Mouse (Mus musculus): Measurements from ENCODE around the gene Adcy6. TPM values are rescaled to one million over a fixed set of nuclear protein-coding genes. Genes with fewer than 3 reads are reported as not detected.

The Adcy6 gene
- polyA plus RNA-seq, 1 experiment from 2014 or later: 17.3 TPM

GRCm38 (mm10) chr15:98632107-98632744 is 22.4 kb upstream of the Adcy6 start:
- ATAC-seq (ENCODE audit: low FRiP score) (peak; percentile 22), DNase-seq (ENCODE audit: low spot score) (peak; percentile 70)
- Histone ChIP-seq H3K36me3 (ENCODE audit: control insufficient read depth, insufficient read depth, low read length) (no peaks in the 10 kb centered on the region), H3K9ac (ENCODE audit: low read depth, low read length) (peak overlapping the region; percentile 69), H3K4me3 (ENCODE audit: low read depth, low read length) (peak overlapping the region; percentile 76), H3K4me1 (replicated peaks; ENCODE audit: control insufficient read depth, insufficient read depth, low read length) (peaks cover 31% of the 10 kb centered on the region), H3K9me3 (ENCODE audit: control insufficient read depth, low read length) (no peaks in the 10 kb centered on the region), H3K27ac (ENCODE audit: low read depth, low read length) (peak overlapping the region; percentile 62), H3K27me3 (ENCODE audit: control insufficient read depth, insufficient read depth, low read length) (peaks cover 27% of the 10 kb centered on the region), H3K4me2 (replicated peaks; ENCODE audit: low read depth, low read length) (peak overlapping the region; percentile 81)
- WGBS: under 1% methylated on average over 25 of the region's 25 CpGs

GRCm38 (mm10) chr15:98631493-98631892 is 21.6 kb upstream of the Adcy6 start:
- no peaks in the 10 kb centered on the region for H3K36me3 ChIP-seq (ENCODE audit: control insufficient read depth, insufficient read depth, low read length)
- peaks cover 29% of the 10 kb centered on the region for H3K4me1 ChIP-seq (replicated peaks; ENCODE audit: control insufficient read depth, insufficient read depth, low read length)
- peak; percentile 93 for DNase-seq (ENCODE audit: low spot score)
- H3K4me2 ChIP-seq (replicated peaks; ENCODE audit: low read depth, low read length): peak overlapping the region; percentile 81
- H3K4me3 ChIP-seq (ENCODE audit: low read depth, low read length): peak overlapping the region; percentile 76
- H3K9ac ChIP-seq (ENCODE audit: low read depth, low read length): peak overlapping the region; percentile 69; the same call in 1 of the 2 replicates
- ATAC-seq (ENCODE audit: low FRiP score): 0 out of 2 replicates have a peak, but pooled peaks have one; percentile 13
- WGBS: under 1% methylated on average over 18 of the region's 18 CpGs
- peaks cover 27% of the 10 kb centered on the region for H3K27me3 ChIP-seq (ENCODE audit: control insufficient read depth, insufficient read depth, low read length)
- H3K9me3 ChIP-seq (ENCODE audit: control insufficient read depth, low read length): no peaks in the 10 kb centered on the region
- H3K27ac ChIP-seq (ENCODE audit: low read depth, low read length): peak overlapping the region; percentile 62; the same call in 1 of the 2 replicates

- Histone ChIP-seq H3K4me2 (replicated peaks; ENCODE audit: low read depth, low read length) (peak within 1 kb of the TSS; percentile 81), H3K9ac (ENCODE audit: low read depth, low read length) (peak within 1 kb of the TSS; percentile 69; the same call in 1 of the 2 replicates), H3K36me3 (ENCODE audit: control insufficient read depth, insufficient read depth, low read length) (no peaks in the 10 kb centered on the region), H3K4me3 (ENCODE audit: low read depth, low read length) (peak within 1 kb of the TSS; percentile 76), H3K4me1 (replicated peaks; ENCODE audit: control insufficient read depth, insufficient read depth, low read length) (peaks cover 23% of the 10 kb centered on the region), H3K9me3 (ENCODE audit: control insufficient read depth, low read length) (no peaks in the 10 kb centered on the region), H3K27me3 (ENCODE audit: control insufficient read depth, insufficient read depth, low read length) (peaks cover 27% of the 10 kb centered on the region), H3K27ac (ENCODE audit: low read depth, low read length) (peak within 1 kb of the TSS; percentile 62; the same call in 1 of the 2 replicates)
- no peak for DNase-seq (ENCODE audit: low spot score)
- no peak for ATAC-seq (ENCODE audit: low FRiP score)
- 42% methylated on average over 4 of the region's 4 CpGs for WGBS
Measured at GRCm38 (mm10) chr15:98630540-98630939, 20.7 kb upstream of the Adcy6 start, which contains the start of gene Cacnb3. Cacnb3 (plus strand) TSS chr15:98630840.

GRCm38 (mm10) chr15:98629464-98629863 is 19.6 kb upstream of the Adcy6 start:
- Histone ChIP-seq H3K36me3 (ENCODE audit: control insufficient read depth, insufficient read depth, low read length) (no peaks in the 10 kb centered on the region), H3K27ac (ENCODE audit: low read depth, low read length) (no peak overlapping the region), H3K4me1 (replicated peaks; ENCODE audit: control insufficient read depth, insufficient read depth, low read length) (peaks cover 23% of the 10 kb centered on the region), H3K27me3 (ENCODE audit: control insufficient read depth, insufficient read depth, low read length) (peaks cover 27% of the 10 kb centered on the region), H3K4me2 (replicated peaks; ENCODE audit: low read depth, low read length) (no peak overlapping the region), H3K9ac (ENCODE audit: low read depth, low read length) (no peak overlapping the region), H3K9me3 (ENCODE audit: control insufficient read depth, low read length) (no peaks in the 10 kb centered on the region), H3K4me3 (ENCODE audit: low read depth, low read length) (no peak overlapping the region)
- DNase-seq (ENCODE audit: low spot score) (no peak), ATAC-seq (ENCODE audit: low FRiP score) (no peak)
- WGBS: 53% methylated on average over 6 of the region's 6 CpGs

GRCm38 (mm10) chr15:98628589-98629254 is 18.8 kb upstream of the Adcy6 start:
- ATAC-seq (ENCODE audit: low FRiP score): peak; percentile 46; the same call in 1 of the 2 replicates
- peak overlapping the region; percentile 58 for H3K27ac ChIP-seq (ENCODE audit: low read depth, low read length)
- DNase-seq (ENCODE audit: low spot score): peak; percentile 73
- no peaks in the 10 kb centered on the region for H3K9me3 ChIP-seq (ENCODE audit: control insufficient read depth, low read length)
- H3K4me1 ChIP-seq (replicated peaks; ENCODE audit: control insufficient read depth, insufficient read depth, low read length): peaks cover 23% of the 10 kb centered on the region
- H3K4me2 ChIP-seq (replicated peaks; ENCODE audit: low read depth, low read length): peak overlapping the region; percentile 38
- 9% methylated on average over 20 of the region's 20 CpGs for WGBS
- H3K36me3 ChIP-seq (ENCODE audit: control insufficient read depth, insufficient read depth, low read length): no peaks in the 10 kb centered on the region
- peaks cover 27% of the 10 kb centered on the region for H3K27me3 ChIP-seq (ENCODE audit: control insufficient read depth, insufficient read depth, low read length)
- H3K4me3 ChIP-seq (ENCODE audit: low read depth, low read length): no peak overlapping the region
- H3K9ac ChIP-seq (ENCODE audit: low read depth, low read length): peak overlapping the region; percentile 55

- no peaks in the 10 kb centered on the region for H3K36me3 ChIP-seq (ENCODE audit: control insufficient read depth, insufficient read depth, low read length)
- no peak overlapping the region for H3K4me2 ChIP-seq (replicated peaks; ENCODE audit: low read depth, low read length)
- no peak overlapping the region for H3K27ac ChIP-seq (ENCODE audit: low read depth, low read length)
- 77% methylated on average over 7 of the region's 7 CpGs for WGBS
- no peak for DNase-seq (ENCODE audit: low spot score)
- peaks cover 12% of the 10 kb centered on the region for H3K4me1 ChIP-seq (replicated peaks; ENCODE audit: control insufficient read depth, insufficient read depth, low read length)
- H3K9me3 ChIP-seq (ENCODE audit: control insufficient read depth, low read length): no peaks in the 10 kb centered on the region
- H3K27me3 ChIP-seq (ENCODE audit: control insufficient read depth, insufficient read depth, low read length): peaks cover 18% of the 10 kb centered on the region
- ATAC-seq (ENCODE audit: low FRiP score): no peak
- no peak overlapping the region for H3K9ac ChIP-seq (ENCODE audit: low read depth, low read length)
- H3K4me3 ChIP-seq (ENCODE audit: low read depth, low read length): no peak overlapping the region
Measured at GRCm38 (mm10) chr15:98626487-98627212, 16.8 kb upstream of the Adcy6 start.

GRCm38 (mm10) chr15:98626078-98626477 is 16.2 kb upstream of the Adcy6 start:
- Histone ChIP-seq H3K27me3 (ENCODE audit: control insufficient read depth, insufficient read depth, low read length) (peaks cover 13% of the 10 kb centered on the region), H3K4me3 (ENCODE audit: low read depth, low read length) (no peak overlapping the region)

GRCm38 (mm10) chr15:98623361-98623821 is 13.5 kb upstream of the Adcy6 start:
- ATAC-seq (ENCODE audit: low FRiP score) (no peak), DNase-seq (ENCODE audit: low spot score) (no peak)
- WGBS: 51% methylated on average over 5 of the region's 5 CpGs

More at GRCm38 (mm10) chr15:98626078-98626477, 16.2 kb upstream of the Adcy6 start:
- peaks cover 8% of the 10 kb centered on the region for H3K4me1 ChIP-seq (replicated peaks; ENCODE audit: control insufficient read depth, insufficient read depth, low read length)
- WGBS: 24% methylated on average over 8 of the region's 8 CpGs
- H3K27ac ChIP-seq (ENCODE audit: low read depth, low read length): no peak overlapping the region
- no peak overlapping the region for H3K4me2 ChIP-seq (replicated peaks; ENCODE audit: low read depth, low read length)
- ATAC-seq (ENCODE audit: low FRiP score): no peak
- H3K9me3 ChIP-seq (ENCODE audit: control insufficient read depth, low read length): no peaks in the 10 kb centered on the region
- no peak for DNase-seq (ENCODE audit: low spot score)
- H3K36me3 ChIP-seq (ENCODE audit: control insufficient read depth, insufficient read depth, low read length): no peaks in the 10 kb centered on the region
- no peak overlapping the region for H3K9ac ChIP-seq (ENCODE audit: low read depth, low read length)

More at GRCm38 (mm10) chr15:98623361-98623821, 13.5 kb upstream of the Adcy6 start:
- no peaks in the 10 kb centered on the region for H3K27me3 ChIP-seq (ENCODE audit: control insufficient read depth, insufficient read depth, low read length)
- H3K36me3 ChIP-seq (ENCODE audit: control insufficient read depth, insufficient read depth, low read length): no peaks in the 10 kb centered on the region
- no peaks in the 10 kb centered on the region for H3K9me3 ChIP-seq (ENCODE audit: control insufficient read depth, low read length)
- no peak overlapping the region for H3K27ac ChIP-seq (ENCODE audit: low read depth, low read length)
- H3K4me2 ChIP-seq (replicated peaks; ENCODE audit: low read depth, low read length): no peak overlapping the region
- H3K4me3 ChIP-seq (ENCODE audit: low read depth, low read length): no peak overlapping the region
- peaks cover under 1% of the 10 kb centered on the region for H3K4me1 ChIP-seq (replicated peaks; ENCODE audit: control insufficient read depth, insufficient read depth, low read length)
- no peak overlapping the region for H3K9ac ChIP-seq (ENCODE audit: low read depth, low read length)

Measured in hindbrain, embryonic 11.5 days (tissue).